Mouse (Mus musculus): ENCODE results near the gene Polm. TPM values are rescaled to one million over a fixed set of nuclear protein-coding genes. Genes with fewer than 3 reads are reported as not detected.

Gene Polm
- polyA plus RNA-seq, 1 experiment from 2014 or later: 3.9 TPM

DNA sequence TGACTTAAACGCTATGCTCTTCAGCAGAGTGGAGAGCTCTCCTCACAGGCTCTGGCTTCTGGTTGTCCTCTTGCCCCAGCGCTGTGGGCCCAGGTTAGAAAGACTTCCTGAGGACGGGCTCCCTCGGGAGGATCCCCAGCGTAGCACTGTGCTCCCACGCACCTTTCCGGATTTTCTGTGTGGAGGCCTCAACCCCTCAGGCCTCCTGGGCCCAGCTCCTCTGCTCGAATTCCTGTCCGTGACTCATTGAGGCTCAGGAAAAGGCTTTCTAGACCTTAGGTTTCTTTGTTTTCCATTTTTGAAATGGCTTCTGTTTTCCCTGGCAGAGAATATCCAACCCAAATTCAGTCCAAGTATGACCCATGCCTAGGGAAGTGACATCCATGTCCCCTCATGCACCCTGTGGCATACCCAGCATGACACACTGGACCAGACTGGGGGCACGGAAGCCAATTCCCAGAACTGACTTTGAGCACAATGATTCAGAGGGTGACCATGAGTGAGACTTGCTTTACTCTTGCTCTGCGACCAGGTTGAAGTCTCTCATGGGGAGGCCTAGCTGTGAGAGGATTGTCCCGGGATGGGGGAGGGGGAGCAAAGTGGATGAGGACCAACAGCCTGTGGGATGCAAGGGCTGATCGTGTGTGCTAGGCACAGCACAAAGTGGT is 22.2 kb upstream of the Polm start:
- H3K27ac ChIP-seq (ENCODE audit: low read depth, low read length): no peak overlapping the region
- peaks cover 4% of the 10 kb centered on the region; the same call in 1 of the 2 replicates for H3K4me1 ChIP-seq (ENCODE audit: control insufficient read depth, insufficient read depth, low read length)

DNA sequence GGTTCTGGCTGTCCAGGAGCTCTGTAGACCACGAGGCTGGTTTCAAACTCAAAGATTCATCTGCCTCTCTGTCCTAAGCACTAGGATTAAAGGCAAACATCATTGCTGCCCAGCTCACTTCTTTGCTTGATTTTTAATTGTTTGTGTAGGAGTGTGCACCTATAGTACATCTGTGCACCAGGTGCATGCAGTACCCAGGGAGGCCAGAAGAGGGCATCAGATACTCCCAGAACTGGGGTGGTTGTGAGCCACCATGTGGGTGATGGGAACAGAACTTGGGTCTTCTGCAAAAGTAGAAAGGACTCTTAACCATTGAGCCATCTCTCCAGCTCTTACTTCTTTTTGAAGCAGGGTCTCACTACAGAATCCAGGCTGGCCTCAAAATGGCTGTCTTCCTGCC is 20.9 kb upstream of the Polm start:
- Histone ChIP-seq H3K36me3 (ENCODE audit: control insufficient read depth, insufficient read depth, low read length) (no peaks in the 10 kb centered on the region), H3K4me3 (ENCODE audit: low read depth, low read length) (no peak overlapping the region), H3K27ac (ENCODE audit: low read depth, low read length) (no peak overlapping the region), H3K4me2 (ENCODE audit: low read length) (no peak overlapping the region), H3K4me1 (ENCODE audit: control insufficient read depth, insufficient read depth, low read length) (peaks cover 4% of the 10 kb centered on the region; the same call in 1 of the 2 replicates), H3K27me3 (replicated peaks; ENCODE audit: control insufficient read depth, insufficient read depth, low read length) (peaks cover 26% of the 10 kb centered on the region), H3K9me3 (replicated peaks; ENCODE audit: control insufficient read depth, low read length) (no peaks in the 10 kb centered on the region), H3K9ac (ENCODE audit: low read length) (no peak overlapping the region)
- ATAC-seq (no peak), DNase-seq (ENCODE audit: low spot score) (no peak)
- 71% methylated on average over 1 of the region's 1 CpGs for WGBS

More for the DNA sequence above, 22.2 kb upstream of the Polm start:
- Histone ChIP-seq H3K9ac (ENCODE audit: low read length) (no peak overlapping the region), H3K4me2 (ENCODE audit: low read length) (no peak overlapping the region), H3K27me3 (replicated peaks; ENCODE audit: control insufficient read depth, insufficient read depth, low read length) (peaks cover 26% of the 10 kb centered on the region), H3K9me3 (replicated peaks; ENCODE audit: control insufficient read depth, low read length) (no peaks in the 10 kb centered on the region), H3K4me3 (ENCODE audit: low read depth, low read length) (no peak overlapping the region), H3K36me3 (ENCODE audit: control insufficient read depth, insufficient read depth, low read length) (no peaks in the 10 kb centered on the region)
- 87% methylated on average over 13 of the region's 13 CpGs for WGBS
- ATAC-seq (no peak), DNase-seq (ENCODE audit: low spot score) (no peak)

DNA sequence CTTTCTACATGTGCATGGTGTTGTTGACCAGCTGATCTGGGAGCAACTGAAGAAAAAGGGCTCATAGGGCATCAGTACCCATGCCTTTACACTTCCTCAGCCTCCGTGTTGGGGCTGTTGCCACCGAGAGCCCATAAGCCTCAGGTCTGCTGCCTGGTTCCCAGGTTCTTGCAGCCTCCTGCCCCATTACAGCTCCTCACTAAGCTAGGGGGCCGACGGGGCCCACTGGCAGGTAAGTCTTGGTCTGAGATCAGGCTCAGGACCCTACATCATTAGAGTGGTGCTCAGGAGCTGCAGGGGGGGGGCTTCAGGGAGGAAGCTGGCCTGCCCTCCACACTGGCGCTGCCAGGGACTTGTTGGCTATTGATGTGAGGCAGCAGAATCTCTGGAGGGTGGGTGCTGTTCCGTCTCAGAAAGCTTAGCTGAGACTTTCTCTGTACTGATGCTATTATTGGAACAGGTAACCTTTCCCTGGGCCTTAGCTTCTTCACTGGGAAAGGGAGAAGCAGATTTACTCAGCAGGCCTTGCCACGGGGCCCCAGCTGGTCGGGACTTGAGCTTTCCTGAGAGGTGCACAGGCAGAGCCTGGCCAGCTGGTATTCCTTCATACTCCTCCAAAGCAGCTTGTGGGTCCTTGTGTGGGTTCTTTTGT is 18.8 kb upstream of the Polm start:
- Histone ChIP-seq H3K9me3 (replicated peaks; ENCODE audit: control insufficient read depth, low read length) (no peaks in the 10 kb centered on the region), H3K27me3 (replicated peaks; ENCODE audit: control insufficient read depth, insufficient read depth, low read length) (peaks cover 9% of the 10 kb centered on the region), H3K9ac (ENCODE audit: low read length) (no peak overlapping the region), H3K27ac (ENCODE audit: low read depth, low read length) (no peak overlapping the region), H3K4me2 (ENCODE audit: low read length) (no peak overlapping the region), H3K36me3 (ENCODE audit: control insufficient read depth, insufficient read depth, low read length) (no peaks in the 10 kb centered on the region), H3K4me1 (ENCODE audit: control insufficient read depth, insufficient read depth, low read length) (no peaks in the 10 kb centered on the region; the same call in 1 of the 2 replicates), H3K4me3 (ENCODE audit: low read depth, low read length) (no peak overlapping the region)
- DNase-seq (ENCODE audit: low spot score) (no peak), ATAC-seq (no peak)
- WGBS: 78% methylated on average over 8 of the region's 8 CpGs

- Histone ChIP-seq H3K36me3 (ENCODE audit: control insufficient read depth, insufficient read depth, low read length) (no peaks in the 10 kb centered on the region), H3K9ac (ENCODE audit: low read length) (no peak overlapping the region), H3K4me2 (ENCODE audit: low read length) (no peak overlapping the region), H3K27ac (ENCODE audit: low read depth, low read length) (no peak overlapping the region), H3K9me3 (replicated peaks; ENCODE audit: control insufficient read depth, low read length) (no peaks in the 10 kb centered on the region), H3K27me3 (replicated peaks; ENCODE audit: control insufficient read depth, insufficient read depth, low read length) (peaks cover 2% of the 10 kb centered on the region; the same call in 1 of the 2 replicates), H3K4me3 (ENCODE audit: low read depth, low read length) (no peak overlapping the region), H3K4me1 (ENCODE audit: control insufficient read depth, insufficient read depth, low read length) (no peaks in the 10 kb centered on the region)
- peak; percentile 43 for DNase-seq (ENCODE audit: low spot score)
- 57% methylated on average over 7 of the region's 7 CpGs for WGBS
- no peak for ATAC-seq
Measured at GRCm38 (mm10) chr11:5855902-5856301, 18.1 kb upstream of the Polm start.

- DNase-seq (ENCODE audit: low spot score): no peak
- H3K27ac ChIP-seq (ENCODE audit: low read depth, low read length): no peak overlapping the region
- H3K4me3 ChIP-seq (ENCODE audit: low read depth, low read length): no peak overlapping the region
- no peak for ATAC-seq
- H3K36me3 ChIP-seq (ENCODE audit: control insufficient read depth, insufficient read depth, low read length): no peaks in the 10 kb centered on the region
- no peak overlapping the region for H3K4me2 ChIP-seq (ENCODE audit: low read length)
- H3K9ac ChIP-seq (ENCODE audit: low read length): no peak overlapping the region
- no peaks in the 10 kb centered on the region for H3K4me1 ChIP-seq (ENCODE audit: control insufficient read depth, insufficient read depth, low read length)
- H3K9me3 ChIP-seq (replicated peaks; ENCODE audit: control insufficient read depth, low read length): no peaks in the 10 kb centered on the region
- H3K27me3 ChIP-seq (replicated peaks; ENCODE audit: control insufficient read depth, insufficient read depth, low read length): no peaks in the 10 kb centered on the region
Measured at GRCm38 (mm10) chr11:5855481-5855880, 17.7 kb upstream of the Polm start.

DNA sequence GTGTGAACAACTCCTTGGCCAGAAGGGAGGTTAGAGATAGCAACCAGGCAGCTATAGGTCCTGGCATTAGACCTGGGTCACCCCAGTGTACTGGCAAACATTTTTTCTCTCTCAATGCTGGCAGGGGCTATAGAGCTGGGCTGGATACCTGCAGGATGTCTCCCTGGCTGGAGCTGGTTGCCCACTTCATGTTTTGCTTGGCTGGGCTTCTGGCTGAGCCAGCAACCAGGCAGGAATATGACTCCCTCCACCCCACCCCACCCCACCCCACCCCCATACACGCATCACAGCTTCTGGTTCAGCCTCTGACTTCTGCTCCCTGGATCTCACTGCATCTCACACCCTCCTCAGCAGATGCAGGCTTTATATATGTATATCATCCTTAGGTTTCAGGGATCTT is 14.5 kb upstream of the Polm start:
- 77% methylated on average over 1 of the region's 1 CpGs for WGBS
- no peaks in the 10 kb centered on the region for H3K27me3 ChIP-seq (replicated peaks; ENCODE audit: control insufficient read depth, insufficient read depth, low read length)
- no peak overlapping the region for H3K9ac ChIP-seq (ENCODE audit: low read length)
- no peak overlapping the region for H3K4me2 ChIP-seq (ENCODE audit: low read length)
- no peaks in the 10 kb centered on the region for H3K9me3 ChIP-seq (replicated peaks; ENCODE audit: control insufficient read depth, low read length)
- H3K27ac ChIP-seq (ENCODE audit: low read depth, low read length): no peak overlapping the region
- no peak for ATAC-seq
- H3K4me1 ChIP-seq (ENCODE audit: control insufficient read depth, insufficient read depth, low read length): 0 out of 2 replicates have a peak, but pooled peaks cover 8% of the 10 kb centered on the region
- H3K4me3 ChIP-seq (ENCODE audit: low read depth, low read length): no peak overlapping the region
- no peak for DNase-seq (ENCODE audit: low spot score)
- no peaks in the 10 kb centered on the region for H3K36me3 ChIP-seq (ENCODE audit: control insufficient read depth, insufficient read depth, low read length)

DNA sequence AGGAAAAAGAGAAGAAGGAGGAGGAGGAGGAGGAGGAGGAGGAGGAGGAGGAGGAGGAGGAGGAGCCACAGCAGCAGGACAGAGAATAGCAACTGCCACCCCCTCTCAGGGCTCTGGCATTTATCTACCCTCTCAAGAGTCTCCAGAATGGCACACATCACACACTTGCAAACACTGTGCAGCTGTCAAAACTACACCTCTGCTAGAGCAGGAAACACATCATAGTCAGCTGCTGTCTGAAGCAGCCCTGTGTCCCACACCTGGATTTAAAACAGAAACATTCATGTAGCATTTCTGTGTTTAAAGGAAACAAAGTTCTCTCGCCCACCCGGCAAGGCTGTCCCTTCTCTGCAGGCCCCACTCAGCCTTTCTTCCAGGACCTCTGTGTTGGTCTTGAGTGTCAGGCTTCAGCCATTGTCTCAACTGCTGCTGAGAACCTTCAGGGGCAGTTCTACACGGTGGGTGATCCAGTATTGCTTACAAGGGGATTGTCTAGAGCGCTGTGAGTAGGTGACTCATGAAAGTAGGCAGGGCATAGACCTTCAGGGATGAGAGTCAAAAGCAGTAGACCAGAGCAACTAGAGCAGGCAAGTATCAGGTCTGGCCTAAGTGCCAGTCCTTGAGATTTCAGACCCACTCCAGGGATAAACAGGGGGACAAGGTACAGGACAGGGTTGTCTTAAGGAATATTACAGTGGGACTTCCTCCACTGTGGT is 13.4 kb upstream of the Polm start:
- no peak overlapping the region for H3K4me2 ChIP-seq (ENCODE audit: low read length)
- no peaks in the 10 kb centered on the region for H3K9me3 ChIP-seq (replicated peaks; ENCODE audit: control insufficient read depth, low read length)
- 60% methylated on average over 4 of the region's 4 CpGs for WGBS
- H3K27ac ChIP-seq (ENCODE audit: low read depth, low read length): no peak overlapping the region
- no peaks in the 10 kb centered on the region for H3K27me3 ChIP-seq (replicated peaks; ENCODE audit: control insufficient read depth, insufficient read depth, low read length)
- ATAC-seq (no peak), DNase-seq (ENCODE audit: low spot score) (no peak)
- H3K4me1 ChIP-seq (ENCODE audit: control insufficient read depth, insufficient read depth, low read length): 0 out of 2 replicates have a peak, but pooled peaks cover 8% of the 10 kb centered on the region
- H3K4me3 ChIP-seq (ENCODE audit: low read depth, low read length): no peak overlapping the region
- no peak overlapping the region for H3K9ac ChIP-seq (ENCODE audit: low read length)
- H3K36me3 ChIP-seq (ENCODE audit: control insufficient read depth, insufficient read depth, low read length): no peaks in the 10 kb centered on the region

DNA sequence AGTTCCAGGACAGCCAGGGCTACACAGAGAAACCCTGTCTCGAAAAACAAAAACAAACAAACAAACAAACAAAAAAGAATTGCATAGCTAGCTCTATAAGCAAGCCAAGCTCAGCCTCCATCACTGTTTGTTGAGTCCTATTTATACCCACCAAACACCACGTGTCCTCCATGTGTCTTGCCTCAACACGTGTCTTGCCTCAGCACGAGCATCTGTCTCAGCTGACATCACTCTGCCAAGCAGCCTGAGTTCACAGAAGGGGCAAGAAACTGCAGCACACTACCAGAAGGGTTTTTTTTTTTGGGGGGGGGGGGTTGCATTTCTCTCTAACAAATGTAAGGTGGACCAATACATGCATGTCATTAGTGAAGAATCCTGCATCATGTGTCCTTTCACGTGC is 12.6 kb upstream of the Polm start:
- H3K36me3 ChIP-seq (ENCODE audit: control insufficient read depth, insufficient read depth, low read length): no peaks in the 10 kb centered on the region
- DNase-seq (ENCODE audit: low spot score) (no peak), ATAC-seq (no peak)
- H3K4me1 ChIP-seq (ENCODE audit: control insufficient read depth, insufficient read depth, low read length): 0 out of 2 replicates have a peak, but pooled peaks cover 8% of the 10 kb centered on the region
- WGBS: 68% methylated on average over 5 of the region's 5 CpGs
- H3K9ac ChIP-seq (ENCODE audit: low read length): no peak overlapping the region
- no peak overlapping the region for H3K4me3 ChIP-seq (ENCODE audit: low read depth, low read length)
- no peaks in the 10 kb centered on the region for H3K9me3 ChIP-seq (replicated peaks; ENCODE audit: control insufficient read depth, low read length)
- H3K27ac ChIP-seq (ENCODE audit: low read depth, low read length): no peak overlapping the region
- no peak overlapping the region for H3K4me2 ChIP-seq (ENCODE audit: low read length)
- H3K27me3 ChIP-seq (replicated peaks; ENCODE audit: control insufficient read depth, insufficient read depth, low read length): no peaks in the 10 kb centered on the region

DNA sequence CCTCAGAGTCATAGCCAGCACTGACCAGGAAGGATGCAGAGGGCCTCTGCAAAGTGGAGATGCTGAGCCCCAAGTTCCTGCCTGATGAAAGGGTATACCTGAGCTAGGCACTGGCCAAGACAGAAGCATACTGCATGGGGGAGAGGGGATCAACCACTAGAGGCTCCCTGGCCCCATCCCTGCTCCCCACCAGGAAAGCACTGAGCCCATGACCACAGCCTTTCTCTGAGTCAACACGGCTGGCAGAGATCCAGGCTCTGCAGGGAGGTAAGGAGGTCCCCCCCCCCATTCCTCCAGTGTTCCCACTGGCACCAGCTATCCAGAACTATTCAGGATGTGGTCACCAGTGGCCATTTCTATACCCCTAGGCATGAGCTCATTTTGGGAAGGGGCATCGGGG is 11.5 kb upstream of the Polm start:
- ATAC-seq: peak; percentile 55

More for the DNA sequence above, 11.5 kb upstream of the Polm start:
- H3K4me3 ChIP-seq (ENCODE audit: low read depth, low read length): no peak overlapping the region
- no peak overlapping the region for H3K9ac ChIP-seq (ENCODE audit: low read length)
- H3K36me3 ChIP-seq (ENCODE audit: control insufficient read depth, insufficient read depth, low read length): no peaks in the 10 kb centered on the region
- H3K27ac ChIP-seq (ENCODE audit: low read depth, low read length): peak overlapping the region; percentile 44; the same call in 1 of the 2 replicates
- 62% methylated on average over 2 of the region's 2 CpGs for WGBS
- H3K4me2 ChIP-seq (ENCODE audit: low read length): no peak overlapping the region
- DNase-seq (ENCODE audit: low spot score): peak; percentile 41
- H3K9me3 ChIP-seq (replicated peaks; ENCODE audit: control insufficient read depth, low read length): no peaks in the 10 kb centered on the region
- no peaks in the 10 kb centered on the region for H3K27me3 ChIP-seq (replicated peaks; ENCODE audit: control insufficient read depth, insufficient read depth, low read length)
- H3K4me1 ChIP-seq (ENCODE audit: control insufficient read depth, insufficient read depth, low read length): 0 out of 2 replicates have a peak, but pooled peaks cover 8% of the 10 kb centered on the region

Measured in forebrain, embryonic 14.5 days (tissue).